Mouse (Mus musculus): Measurements from ENCODE around the gene Cnnm2.

DNA sequence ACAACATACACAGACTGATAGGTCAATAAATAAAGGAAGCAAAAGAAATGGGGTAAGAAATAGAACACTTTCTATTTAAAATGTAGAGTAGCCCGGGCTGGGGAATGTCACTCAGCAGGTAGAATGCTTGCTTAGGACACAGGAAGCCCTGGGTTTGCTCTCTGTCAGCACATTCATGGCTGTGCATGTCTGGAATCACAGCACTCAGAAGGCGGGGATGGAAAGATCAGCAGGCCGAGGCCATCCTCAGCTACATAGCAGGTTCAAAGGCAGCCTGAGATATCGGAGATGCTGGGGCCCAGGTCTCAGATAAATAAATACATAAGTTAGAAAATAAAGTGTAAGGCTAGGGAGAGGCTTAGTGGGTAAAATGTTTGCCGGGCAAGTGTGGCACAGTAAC is 9.2 kb upstream of the Cnnm2 start:
- TF ChIP-seq POLR2A (IDR thresholded peaks at IDR 0.05; ENCODE audit: control insufficient read depth, extremely low read depth, insufficient read depth, low read length, poor library complexity) (no peak), CTCF (IDR thresholded peaks at IDR 0.05; ENCODE audit: borderline replicate concordance, control insufficient read depth, extremely low read depth, insufficient read depth, low read length, poor library complexity) (no peak)
